Mouse (Mus musculus) liver, postnatal 0 days (tissue): Measurements from ENCODE around the gene Dnajc27. TPM values are rescaled to one million over a fixed set of nuclear protein-coding genes. Genes with fewer than 3 reads are reported as not detected.

Experiments
- ATAC-seq: fragments of 200-750 bp; cut with Nextera tagmentation; 2 replicates; pipeline ENCODE4 v1.8.0; 2017; ENCODE audit warnings: mild to moderate bottlenecking, moderate library complexity
- DNase-seq: peaks from one replicate; pipeline ENCODE4 v3.0.0-alpha.2; 2016
- H3K27ac ChIP-seq: fragments of 300-500 bp; sonication (generic); 2 replicates; pipeline ENCODE4 v1.5.1; 2014; ENCODE audit warnings: antibody characterized with exemption, moderate library complexity, mild to moderate bottlenecking, low read depth
- H3K27me3 ChIP-seq: fragments of 300-500 bp; sonication (generic); 2 replicates; pipeline ENCODE4 v1.6.1; 2014; ENCODE audit warnings: low read length, control low read depth, mixed read lengths; ENCODE audit not compliant: insufficient read depth
- H3K36me3 ChIP-seq: fragments of 300-500 bp; sonication (generic); replicated peaks from 2 replicates; pipeline ENCODE4 v1.6.1; 2014; ENCODE audit warnings: mild to moderate bottlenecking, control low read depth, low read length, moderate library complexity, mixed read lengths; ENCODE audit not compliant: insufficient read depth
- H3K4me1 ChIP-seq: fragments of 300-500 bp; sonication (generic); 2 replicates; pipeline ENCODE4 v1.6.1; 2014; ENCODE audit warnings: antibody characterized with exemption, mild to moderate bottlenecking, control low read depth; ENCODE audit not compliant: insufficient read depth
- H3K4me2 ChIP-seq: fragments of 300-500 bp; sonication (generic); 2 replicates; pipeline ENCODE4 v1.6.1; 2014; ENCODE audit warnings: low read depth, mild to moderate bottlenecking, low read length, moderate library complexity, mixed read lengths
- H3K4me3 ChIP-seq: fragments of 300-500 bp; sonication (generic); 2 replicates; pipeline ENCODE4 v1.5.1; 2014; ENCODE audit warnings: low read depth, low read length
- H3K9ac ChIP-seq: fragments of 300-500 bp; sonication (generic); replicated peaks from 2 replicates; pipeline ENCODE4 v1.6.1; 2014; ENCODE audit warnings: mild to moderate bottlenecking, moderate library complexity
- H3K9me3 ChIP-seq: fragments of 300-500 bp; sonication (generic); 2 replicates; pipeline ENCODE4 v1.6.1; 2016; ENCODE audit warnings: mild to moderate bottlenecking, control low read depth, low read length, mixed read lengths
- CTCF ChIP-seq: sonication (generic); IDR thresholded peaks from 2 replicates; pipeline ENCODE4 v1.5.1; 2016; ENCODE audit warnings: antibody characterized with exemption, low read depth
- EP300 ChIP-seq: IDR thresholded peaks from 2 replicates; pipeline ENCODE4 v1.6.1; 2016; ENCODE audit warnings: antibody characterized with exemption, low read depth, mild to moderate bottlenecking
- WGBS: fragments of 180-500 bp; shearing (Covaris S2); extraction: QIAGEN DNeasy Blood & Tissue Kit; methylation state at CpG from one replicate; pipeline ENCODE4 v1.1.7; 2014; ENCODE audit not compliant: insufficient replicate concordance; 5-methylcytosine and 5-hydroxymethylcytosine counted together
- polyA plus RNA-seq: library from polyadenylated mRNA; unstranded; fragments of >200 nt; fragmentation: Nextera tagmentation; extraction: Ambion mirVana; gene quantifications from 2 replicates; pipeline ENCODE4 v1.2.1, GENCODE M21; 2015

Dnajc27 gene
- polyA plus RNA-seq, 1 experiment from 2014 or later: 0.59 TPM

DNA sequence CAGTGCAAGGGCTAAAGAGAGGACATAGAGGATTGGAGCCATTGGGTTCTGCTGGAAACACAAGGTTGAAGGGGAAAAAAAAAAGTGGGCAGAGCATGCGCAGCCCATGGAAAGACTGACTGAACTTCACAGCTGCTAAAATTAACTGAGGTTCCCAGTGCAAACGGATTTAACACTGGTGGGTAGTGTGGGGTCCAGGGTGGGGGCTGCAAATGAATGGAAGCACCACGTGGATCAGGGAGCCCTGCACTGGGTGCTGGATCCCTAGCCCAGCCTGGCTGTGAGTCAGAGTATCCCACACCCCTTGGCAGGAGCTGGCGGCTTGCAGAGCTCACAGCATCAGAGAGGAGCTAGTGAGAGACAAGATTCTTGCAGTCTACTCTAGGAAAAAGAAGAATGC, 35.2 kb downstream of the Dnajc27 start:
- no peak overlapping the region for H3K27ac ChIP-seq
- H3K4me2 ChIP-seq: no peak overlapping the region
- H3K9ac ChIP-seq: no peak overlapping the region
- WGBS: 70% methylated on average over 4 of the region's 4 CpGs
- TF ChIP-seq CTCF (no peak), EP300 (no peak)
- H3K4me3 ChIP-seq: no peak overlapping the region
- ATAC-seq (no peak), DNase-seq (no peak)
- H3K36me3 ChIP-seq: no peaks in the 10 kb centered on the region
- H3K27me3 ChIP-seq: no peaks in the 10 kb centered on the region
- no peaks in the 10 kb centered on the region for H3K9me3 ChIP-seq
- no peaks in the 10 kb centered on the region for H3K4me1 ChIP-seq

DNA sequence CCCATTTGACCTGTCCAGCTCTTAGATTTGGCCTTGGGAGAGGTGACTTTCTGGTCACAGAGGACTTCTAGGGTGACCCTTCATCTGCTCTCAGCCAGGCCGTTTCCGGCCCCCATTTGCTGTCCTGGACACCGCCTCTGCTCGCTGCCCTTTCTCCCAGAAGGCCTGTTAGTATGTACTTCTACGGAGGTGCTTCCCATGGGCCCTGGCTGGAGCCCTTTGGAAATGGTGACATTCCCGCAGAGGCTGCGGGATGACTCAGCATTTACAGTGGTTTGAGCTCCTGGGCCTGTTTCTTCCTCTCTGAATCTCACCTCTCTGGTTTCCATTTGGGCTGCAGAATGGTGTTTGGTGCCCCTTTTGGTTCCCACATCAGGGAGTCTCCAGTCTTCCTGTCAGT, 45.0 kb downstream of the Dnajc27 start:
- no peaks in the 10 kb centered on the region for H3K4me1 ChIP-seq
- DNase-seq (no peak), ATAC-seq (no peak)
- H3K4me2 ChIP-seq: no peak overlapping the region
- no peak overlapping the region for H3K4me3 ChIP-seq
- H3K9ac ChIP-seq: no peak overlapping the region
- 74% methylated on average over 7 of the region's 7 CpGs for WGBS
- no peak overlapping the region for H3K27ac ChIP-seq
- H3K9me3 ChIP-seq: peaks cover 4% of the 10 kb centered on the region; the same call in 1 of the 2 replicates
- TF ChIP-seq EP300 (no peak), CTCF (no peak)
- no peaks in the 10 kb centered on the region for H3K36me3 ChIP-seq
- H3K27me3 ChIP-seq: no peaks in the 10 kb centered on the region

- Histone ChIP-seq H3K4me3 (peak within 1 kb of the TSS; percentile 52), H3K36me3 (no peaks in the 10 kb centered on the region), H3K27ac (no peak within 1 kb of the TSS), H3K4me1 (peaks cover 4% of the 10 kb centered on the region), H3K9me3 (peaks cover 4% of the 10 kb centered on the region; the same call in 1 of the 2 replicates), H3K4me2 (peak within 1 kb of the TSS; percentile 78), H3K9ac (peak within 1 kb of the TSS; percentile 50), H3K27me3 (peaks cover 8% of the 10 kb centered on the region; the same call in 1 of the 2 replicates)
- TF ChIP-seq CTCF: no peak
- no peak for TF ChIP-seq EP300
- DNase-seq: peak; percentile 42
- WGBS: 2% methylated on average over 82 of the region's 83 CpGs
- peak; percentile 45; the same call in 1 of the 2 replicates for ATAC-seq
These were observed 50.8 kb downstream of the Dnajc27 start, which contains the start of gene Adcy3 for GRCm38 (mm10) chr12:4132941-4133846. Adcy3 (plus strand) TSS chr12:4133103.

DNA sequence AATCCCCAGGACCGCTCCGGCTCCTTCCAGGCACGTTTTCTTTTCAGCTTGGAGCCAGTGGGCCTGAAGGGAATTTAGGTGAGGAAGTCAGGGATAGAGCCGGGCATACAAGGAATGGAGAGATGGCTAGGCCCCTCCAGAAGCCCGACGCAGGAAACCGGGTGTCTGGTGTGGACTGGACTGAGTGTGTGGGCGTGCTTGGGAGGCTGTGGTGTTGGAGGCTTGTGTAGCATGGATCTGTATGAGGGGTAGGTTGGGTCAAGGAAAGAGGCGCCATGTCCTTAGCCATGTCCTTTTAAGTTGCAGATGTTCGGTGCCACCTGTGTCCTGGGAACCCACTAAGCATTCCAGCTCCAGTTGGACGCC, 51.4 kb downstream of the Dnajc27 start:
- Histone ChIP-seq H3K36me3 (no peaks in the 10 kb centered on the region), H3K4me3 (peak overlapping the region; percentile 52), H3K4me1 (peaks cover 4% of the 10 kb centered on the region), H3K9ac (no peak overlapping the region), H3K4me2 (peak overlapping the region; percentile 78), H3K27me3 (peaks cover 8% of the 10 kb centered on the region; the same call in 1 of the 2 replicates), H3K9me3 (peaks cover 4% of the 10 kb centered on the region; the same call in 1 of the 2 replicates), H3K27ac (no peak overlapping the region)
- 29% methylated on average over 11 of the region's 11 CpGs for WGBS
- no peak for TF ChIP-seq CTCF
- no peak for TF ChIP-seq EP300
- ATAC-seq (no peak), DNase-seq (no peak)

- H3K4me2 ChIP-seq: no peak overlapping the region
- ATAC-seq: no peak
- no peak for TF ChIP-seq EP300
- peak; percentile 32; the same call in 1 of the 2 replicates for TF ChIP-seq CTCF
- no peak overlapping the region for H3K27ac ChIP-seq
- no peak overlapping the region for H3K4me3 ChIP-seq
- no peaks in the 10 kb centered on the region for H3K27me3 ChIP-seq
- H3K4me1 ChIP-seq: no peaks in the 10 kb centered on the region
- DNase-seq: no peak
- WGBS: 79% methylated on average over 5 of the region's 5 CpGs
- H3K36me3 ChIP-seq: no peaks in the 10 kb centered on the region
- no peak overlapping the region for H3K9ac ChIP-seq
- H3K9me3 ChIP-seq: no peaks in the 10 kb centered on the region
These were observed 60.8 kb downstream of the Dnajc27 start for GRCm38 (mm10) chr12:4143179-4143578.

- ATAC-seq (no peak), DNase-seq (no peak)
- TF ChIP-seq CTCF (no peak), EP300 (no peak)
- 78% methylated on average over 2 of the region's 2 CpGs for WGBS
- Histone ChIP-seq H3K4me1 (no peaks in the 10 kb centered on the region), H3K27ac (no peak overlapping the region), H3K36me3 (no peaks in the 10 kb centered on the region), H3K4me3 (no peak overlapping the region), H3K9me3 (no peaks in the 10 kb centered on the region), H3K4me2 (no peak overlapping the region), H3K9ac (no peak overlapping the region), H3K27me3 (no peaks in the 10 kb centered on the region)
These were observed 68.6 kb downstream of the Dnajc27 start for GRCm38 (mm10) chr12:4150936-4151335.
